Mouse (Mus musculus): Measurements from ENCODE around the gene Nkx6-2.

DNA sequence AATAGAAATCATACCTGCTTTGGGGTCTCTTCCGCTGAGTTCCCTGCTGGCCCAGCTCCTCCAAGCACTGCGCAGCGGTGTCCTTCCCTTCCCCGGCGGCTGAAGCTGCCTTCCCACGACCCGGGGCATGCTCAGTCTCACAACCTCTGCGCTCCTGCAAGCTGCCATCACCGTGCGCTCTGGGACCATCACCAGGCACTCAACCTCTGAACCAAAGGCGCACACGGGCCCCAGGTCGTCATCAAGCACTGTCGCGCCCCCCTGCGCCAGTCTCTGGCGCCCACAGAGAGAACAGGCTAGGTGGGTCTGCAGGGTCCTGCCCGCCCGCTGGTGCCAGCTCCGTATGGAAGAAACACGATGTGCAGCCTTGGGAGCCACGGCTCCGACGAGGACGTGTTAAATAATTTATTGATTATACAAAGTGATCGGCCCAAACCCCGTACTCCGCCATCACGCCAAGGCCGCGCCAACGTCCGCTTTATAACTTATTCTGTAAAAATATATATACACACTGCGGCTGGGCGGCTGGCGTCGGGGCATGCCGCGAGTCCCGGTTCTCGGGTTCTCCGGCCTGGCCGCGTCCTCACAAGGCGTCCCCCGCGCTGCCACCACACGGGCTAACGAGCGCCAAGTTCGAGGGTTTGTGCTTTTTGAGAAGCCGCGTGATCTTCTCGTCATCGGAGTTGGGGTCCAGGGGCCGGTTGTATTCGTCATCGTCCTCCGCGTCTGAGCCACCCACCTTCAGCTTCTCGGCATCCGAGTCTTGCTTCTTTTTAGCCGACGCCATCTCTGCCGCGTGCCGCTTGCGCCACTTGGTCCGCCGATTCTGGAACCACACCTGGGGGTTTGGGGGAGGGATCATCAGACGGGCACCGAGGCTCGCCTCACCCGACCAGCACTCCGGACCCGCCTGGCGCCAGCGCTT lies 1.5 kb downstream of the Nkx6-2 start:
- TF ChIP-seq GATA1 (IDR thresholded peaks at IDR 0.05; ENCODE audit: borderline replicate concordance, low read length), result no peak
- TF ChIP-seq FLI1 (IDR thresholded peaks at IDR 0.05; ENCODE audit: low read length), result no peak

Data from megakaryocyte, embryonic 14.5 days (primary cell).